Comparison of ENCODE assay signal across 8 mouse cellular contexts in the genomic region with DNA sequence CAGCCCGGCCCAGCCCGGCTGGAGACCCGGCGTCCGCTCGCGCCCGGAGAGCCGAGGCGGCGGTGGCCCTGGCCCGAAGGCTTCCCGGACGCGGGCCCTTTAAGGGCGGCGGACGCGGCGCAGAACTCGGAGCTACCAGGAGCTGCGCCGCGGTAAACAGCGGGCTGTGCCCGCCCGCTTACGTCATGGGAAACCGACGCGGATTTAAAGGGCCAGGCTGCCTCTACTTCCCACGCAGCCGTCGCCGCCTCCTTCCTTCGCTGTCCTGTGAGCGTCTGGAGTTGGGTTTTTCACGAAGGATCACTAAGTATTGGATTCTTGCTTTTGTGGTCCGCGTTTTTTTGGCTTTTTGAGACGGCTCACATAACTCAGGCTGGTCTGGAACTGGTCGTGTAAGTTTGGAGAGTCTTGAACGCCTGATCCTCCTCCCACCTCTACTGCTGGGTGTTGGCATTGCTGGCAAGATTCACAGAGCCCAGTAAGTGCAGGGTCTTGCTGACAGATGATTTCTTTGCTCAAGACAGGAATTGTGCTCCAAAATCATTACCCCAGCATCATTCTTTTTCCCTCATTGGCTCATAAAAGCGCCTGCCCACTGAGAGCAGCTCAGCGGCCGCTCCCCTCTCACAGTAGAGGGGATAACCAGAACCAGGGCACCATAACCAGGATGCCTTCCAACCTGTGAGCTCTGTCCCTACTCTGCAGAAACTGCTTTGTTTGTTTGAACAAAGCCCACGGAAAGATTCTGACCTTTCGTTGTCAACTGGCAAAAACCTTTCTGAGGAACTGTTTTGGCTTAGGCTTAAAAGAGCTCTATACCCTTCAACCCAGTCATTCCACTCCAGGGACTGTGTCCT. TPM values are rescaled to one million over a fixed set of nuclear protein-coding genes. Genes with fewer than 3 reads are reported as not detected.
DNase-seq lines count a peak whose midpoint lies in the region; ATAC-seq lines count a peak whose summit lies in the region.

A gene (minus strand): TSS at position 152 of the 857 bp plus-strand sequence.

- peak within 1 kb of the TSS; percentile 90 for H3K4me3 ChIP-seq in intestine, embryonic 15.5 days (replicated peaks)

- ATAC-seq in intestine, embryonic 15.5 days = peak; percentile 98
- peak; percentile 82 for ATAC-seq in megakaryocyte-erythroid progenitor cell, adult 5-6 weeks (replicated peaks; ENCODE audit: low FRiP score, low TSS enrichment, poor library complexity, severe bottlenecking)

- intact Hi-C loops in left cerebral cortex, postnatal 14 days (cut with DNase I) = no loop called here

- WGBS in intestine, embryonic 15.5 days = under 1% methylated on average over 47 of the region's 48 CpGs

- peak; percentile 93 for DNase-seq in adrenal gland, postnatal 10 days
- DNase-seq in embryo, embryonic 9.5 days (ENCODE audit: extremely low spot score) = peak; percentile 87
- peak; percentile 70 to 90 for DNase-seq in gastrocnemius, postnatal 4 days (ENCODE audit: low spot score in 2 of 2)
- DNase-seq in left cerebral cortex, postnatal 14 days (ENCODE audit: low spot score in 2 of 2) = peak; percentile 85 to 93
- DNase-seq in right cerebral cortex, postnatal 25 days = peak; percentile 91
- peak; percentile 87 for DNase-seq in yolk sac, embryonic 10.5 days (ENCODE audit: low spot score)

- no peaks in the 10 kb centered on the region for H3K27me3 ChIP-seq in intestine, embryonic 15.5 days (replicated peaks)

- H3K9ac ChIP-seq in intestine, embryonic 15.5 days = peak within 1 kb of the TSS; percentile 91

- peak within 1 kb of the TSS; percentile 90 for H3K27ac ChIP-seq in intestine, embryonic 15.5 days

- H3K9me3 ChIP-seq in intestine, embryonic 15.5 days = no peaks in the 10 kb centered on the region

- H3K4me2 ChIP-seq in intestine, embryonic 15.5 days (replicated peaks) = peak within 1 kb of the TSS; percentile 80

- peaks cover 8% of the 10 kb centered on the region; the same call in 1 of the 2 replicates for H3K36me3 ChIP-seq in intestine, embryonic 15.5 days

- peaks cover 18% of the 10 kb centered on the region for H3K4me1 ChIP-seq in intestine, embryonic 15.5 days (replicated peaks)

RNA-seq across cellular contexts. Expression of the gene that starts here (rescaled TPM):
- total RNA-seq in adrenal gland, postnatal 10 days (2021) = 100 to 1,000 TPM; 160 to 179 TPM
- 10 to 100 TPM; 61.5 to 65.5 TPM for total RNA-seq in gastrocnemius, postnatal 4 days (2021)
- polyA plus RNA-seq in intestine, embryonic 15.5 days (2015; fragmentation: Nextera tagmentation; extraction: Ambion mirVana) = 36.3 and 39.6 TPM in 2 replicates
- 100 to 1,000 TPM; 112 to 116 TPM for total RNA-seq in left cerebral cortex, postnatal 14 days (2021)
- 45.6 and 50.6 TPM in 2 replicates for total RNA-seq in megakaryocyte-erythroid progenitor cell, adult 5-6 weeks (2014; fragmentation: Nextera tagmentation)
- total RNA-seq in megakaryocyte-erythroid progenitor cell, adult 5-6 weeks (2017) = 10.8 and 29.2 TPM in 2 replicates

Comparison
In these comparisons a context has a peak if more than half of its experiments do, and no peak if none do; other contexts are left out.
1. Peak in every context shown above with its lines: DNase-seq, ATAC-seq, H3K4me3 ChIP-seq and H3K27ac ChIP-seq.